Mouse (Mus musculus): Measurements from ENCODE around the gene Rubcnl.

- no peak for TF ChIP-seq CTCF (IDR thresholded peaks at IDR 0.05; ENCODE audit: low read depth)
- TF ChIP-seq EP300 (IDR thresholded peaks at IDR 0.05; ENCODE audit: low read depth), result no peak
These were observed 43.1 kb upstream of the Rubcnl start for GRCm38 (mm10) chr14:74972687-74973086.
